Mouse (Mus musculus) retina, embryonic 14.5 days (tissue): ENCODE measurements around the gene Ppm1b.
A peak's percentile ranks its signal among the peaks of the same experiment; 100 is the strongest.

ENCODE experiments used
- DNase-seq: peaks from one replicate; pipeline ENCODE4 v3.0.0-alpha.2; 2015; ENCODE audit warnings: low spot score

The Ppm1b gene

DNA sequence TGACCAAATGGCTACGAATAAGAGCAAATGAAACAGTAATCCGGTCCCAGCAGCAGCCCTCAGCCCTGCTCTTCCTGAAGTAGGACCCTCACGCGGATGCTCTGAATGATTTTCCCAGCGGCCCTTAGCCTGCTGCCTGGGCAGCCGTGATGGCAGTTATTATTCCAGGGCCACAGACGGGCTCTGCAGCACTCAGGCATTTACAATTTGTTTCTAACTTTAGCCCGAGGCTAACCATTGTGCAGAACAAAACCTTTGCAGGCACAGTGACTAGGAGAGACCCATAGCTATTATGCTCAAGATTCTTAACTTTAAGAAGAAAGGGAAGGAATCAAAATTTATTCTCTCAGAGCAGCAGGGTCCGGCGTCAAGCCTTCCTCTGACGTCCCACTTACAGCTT is 115.8 kb downstream of the Ppm1b start:
- DNase-seq = peak; percentile 29

DNA sequence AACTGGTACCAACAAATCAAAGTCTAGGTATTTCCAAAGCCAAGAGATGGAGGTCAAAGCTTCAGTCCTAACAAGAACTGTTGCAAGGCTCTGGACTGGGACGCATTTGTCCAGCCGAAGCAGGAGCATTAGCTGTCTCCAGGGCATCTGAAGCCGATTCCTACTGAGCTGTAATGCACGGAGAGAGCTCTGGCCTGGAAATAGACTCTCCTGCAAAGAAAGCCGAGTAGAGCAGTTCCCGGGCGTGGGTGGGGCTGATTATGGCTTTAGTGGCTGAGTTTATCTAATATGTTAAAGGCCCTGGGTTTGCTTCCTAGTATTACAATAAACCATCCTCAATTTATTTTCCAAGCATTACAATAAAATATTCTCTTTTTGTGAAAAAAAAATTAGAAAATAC is 116.7 kb downstream of the Ppm1b start:
- no peak for DNase-seq
